Mouse (Mus musculus) liver, postnatal 0 days (tissue): ENCODE measurements at regions not wholly inside any gene's neighbourhood (a gene's known extent, or its start where the extent isn't known, plus 50 kb on each side); places are given as distances from the start of the nearest gene placed in this dataset.

Experiments used
- CTCF ChIP-seq: sonication (generic); IDR thresholded peaks from 2 replicates; pipeline ENCODE4 v1.5.1; 2016; ENCODE audit warnings: antibody characterized with exemption, low read depth
- EP300 ChIP-seq: IDR thresholded peaks from 2 replicates; pipeline ENCODE4 v1.6.1; 2016; ENCODE audit warnings: antibody characterized with exemption, low read depth, mild to moderate bottlenecking

DNA sequence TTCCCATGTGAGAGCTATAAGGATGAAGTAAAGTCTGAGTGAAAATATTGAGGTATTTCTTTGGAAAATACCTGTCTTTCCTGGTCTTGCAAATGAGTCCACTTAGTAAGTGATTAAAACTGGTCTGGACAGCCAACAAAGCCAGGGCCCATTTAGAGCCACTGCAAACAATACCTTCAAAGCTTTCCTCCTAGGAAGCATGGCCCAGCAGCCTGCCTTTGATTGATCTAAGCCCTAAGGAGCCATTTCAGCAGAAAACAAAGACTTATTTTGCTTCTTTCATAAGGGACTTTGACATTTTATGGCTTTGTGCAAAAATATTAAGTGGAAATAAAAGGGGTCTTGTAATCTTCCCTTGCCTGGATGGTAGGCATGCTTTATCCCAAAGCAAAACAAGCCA, 397.6 kb downstream of the Slc22a22 start:
- TF ChIP-seq CTCF = no peak
- no peak for TF ChIP-seq EP300
